Mouse (Mus musculus): ENCODE measurements around the gene Pgam1.

GRCm38 (mm10) chr19:41938539-41938938 lies 26.8 kb downstream of the Pgam1 start:
- TF ChIP-seq CTCF (IDR thresholded peaks at IDR 0.05; ENCODE audit: insufficient read depth, low read depth, low read length) (no peak), POLR2A (IDR thresholded peaks at IDR 0.05; ENCODE audit: insufficient read depth, low read depth, low read length) (no peak)

All from olfactory bulb, adult 2 months (tissue).